Mouse (Mus musculus): Measurements from ENCODE around the gene Acvr1. TPM values are rescaled to one million over a fixed set of nuclear protein-coding genes. Genes with fewer than 3 reads are reported as not detected.

Acvr1 gene
- polyA plus RNA-seq, 1 experiment from 2014 or later: 12.5 TPM

- no peak overlapping the region for H3K4me2 ChIP-seq (ENCODE audit: low read length)
- ATAC-seq (ENCODE audit: insufficient number of reproducible peaks, insufficient read depth, low FRiP score, low read depth): no peak
- peaks cover 20 to 60% of the 10 kb centered on the region in 2 experiments for H3K4me1 ChIP-seq (ENCODE audit: control insufficient read depth in 2 of 2, insufficient read depth in 2 of 2, low read length in 2 of 2)
- peak overlapping the region in 1 of 2 experiments; percentile 27; a peak in 1 of 4 replicates for H3K27ac ChIP-seq (replicated peaks in 1 of 2; ENCODE audit: control insufficient read depth in 1 of 2, insufficient read depth in 1 of 2, low read depth in 2 of 2, low read length in 2 of 2)
- H3K36me3 ChIP-seq (ENCODE audit: control insufficient read depth, insufficient read depth, low read length): no peaks in the 10 kb centered on the region
- no peaks in the 10 kb centered on the region for H3K9me3 ChIP-seq (ENCODE audit: control insufficient read depth, low read length)
- H3K9ac ChIP-seq (ENCODE audit: low read length): no peak overlapping the region
- no peaks in the 10 kb centered on the region for H3K27me3 ChIP-seq (ENCODE audit: control insufficient read depth, insufficient read depth, low read length)
- no peak overlapping the region for H3K4me3 ChIP-seq (ENCODE audit: control insufficient read depth in 1 of 2, insufficient read depth in 1 of 2, low read depth in 1 of 2, low read length in 2 of 2)
- 10% methylated on average over 6 of the region's 6 CpGs for WGBS
Measured at GRCm38 (mm10) chr2:58544368-58544767, 22.6 kb downstream of the Acvr1 start.

GRCm38 (mm10) chr2:58543252-58543651 lies 23.7 kb downstream of the Acvr1 start:
- no peak overlapping the region for H3K27ac ChIP-seq (replicated peaks in 1 of 2; ENCODE audit: control insufficient read depth in 1 of 2, insufficient read depth in 1 of 2, low read depth in 2 of 2, low read length in 2 of 2)
- no peak overlapping the region for H3K9ac ChIP-seq (ENCODE audit: low read length)
- no peak overlapping the region for H3K4me2 ChIP-seq (ENCODE audit: low read length)
- no peak overlapping the region for H3K4me3 ChIP-seq (ENCODE audit: control insufficient read depth in 1 of 2, insufficient read depth in 1 of 2, low read depth in 1 of 2, low read length in 2 of 2)
- no peaks in the 10 kb centered on the region for H3K27me3 ChIP-seq (ENCODE audit: control insufficient read depth, insufficient read depth, low read length)
- WGBS: 84% methylated on average over 5 of the region's 5 CpGs
- no peaks in the 10 kb centered on the region for H3K36me3 ChIP-seq (ENCODE audit: control insufficient read depth, insufficient read depth, low read length)
- no peak for ATAC-seq (ENCODE audit: insufficient number of reproducible peaks, insufficient read depth, low FRiP score, low read depth)
- peaks cover 20 to 59% of the 10 kb centered on the region in 2 experiments for H3K4me1 ChIP-seq (ENCODE audit: control insufficient read depth in 2 of 2, insufficient read depth in 2 of 2, low read length in 2 of 2)
- no peaks in the 10 kb centered on the region for H3K9me3 ChIP-seq (ENCODE audit: control insufficient read depth, low read length)

GRCm38 (mm10) chr2:58538196-58538595 lies 28.8 kb downstream of the Acvr1 start:
- WGBS: 89% methylated on average over 6 of the region's 6 CpGs
- peaks cover 22% of the 10 kb centered on the region for H3K36me3 ChIP-seq (ENCODE audit: control insufficient read depth, insufficient read depth, low read length)
- no peak overlapping the region for H3K4me3 ChIP-seq (ENCODE audit: control insufficient read depth in 1 of 2, insufficient read depth in 1 of 2, low read depth in 1 of 2, low read length in 2 of 2)
- no peak overlapping the region for H3K9ac ChIP-seq (ENCODE audit: low read length)
- H3K4me2 ChIP-seq (ENCODE audit: low read length): no peak overlapping the region
- ATAC-seq (ENCODE audit: insufficient number of reproducible peaks, insufficient read depth, low FRiP score, low read depth): no peak
- H3K9me3 ChIP-seq (ENCODE audit: control insufficient read depth, low read length): no peaks in the 10 kb centered on the region
- peaks cover 36 to 84% of the 10 kb centered on the region in 2 experiments for H3K4me1 ChIP-seq (ENCODE audit: control insufficient read depth in 2 of 2, insufficient read depth in 2 of 2, low read length in 2 of 2)
- no peak overlapping the region for H3K27ac ChIP-seq (replicated peaks in 1 of 2; ENCODE audit: control insufficient read depth in 1 of 2, insufficient read depth in 1 of 2, low read depth in 2 of 2, low read length in 2 of 2)
- no peaks in the 10 kb centered on the region for H3K27me3 ChIP-seq (ENCODE audit: control insufficient read depth, insufficient read depth, low read length)

- Histone ChIP-seq H3K9me3 (ENCODE audit: control insufficient read depth, low read length) (no peaks in the 10 kb centered on the region), H3K4me1 (ENCODE audit: control insufficient read depth in 2 of 2, insufficient read depth in 2 of 2, low read length in 2 of 2) (peaks cover 38 to 89% of the 10 kb centered on the region in 2 experiments), H3K4me3 (ENCODE audit: control insufficient read depth in 1 of 2, insufficient read depth in 1 of 2, low read depth in 1 of 2, low read length in 2 of 2) (no peak overlapping the region), H3K27ac (replicated peaks in 1 of 2; ENCODE audit: control insufficient read depth in 1 of 2, insufficient read depth in 1 of 2, low read depth in 2 of 2, low read length in 2 of 2) (no peak overlapping the region), H3K4me2 (ENCODE audit: low read length) (no peak overlapping the region), H3K36me3 (ENCODE audit: control insufficient read depth, insufficient read depth, low read length) (peaks cover 22% of the 10 kb centered on the region), H3K9ac (ENCODE audit: low read length) (no peak overlapping the region; the same call in 1 of the 2 replicates), H3K27me3 (ENCODE audit: control insufficient read depth, insufficient read depth, low read length) (no peaks in the 10 kb centered on the region)
- ATAC-seq (ENCODE audit: insufficient number of reproducible peaks, insufficient read depth, low FRiP score, low read depth): no peak
- 86% methylated on average over 3 of the region's 3 CpGs for WGBS
Measured at GRCm38 (mm10) chr2:58536796-58537195, 30.2 kb downstream of the Acvr1 start.

GRCm38 (mm10) chr2:58535233-58535632 lies 31.7 kb downstream of the Acvr1 start:
- ATAC-seq (ENCODE audit: insufficient number of reproducible peaks, insufficient read depth, low FRiP score, low read depth): no peak
- H3K4me1 ChIP-seq (ENCODE audit: control insufficient read depth in 2 of 2, insufficient read depth in 2 of 2, low read length in 2 of 2): peaks cover 40 to 96% of the 10 kb centered on the region in 2 experiments
- no peaks in the 10 kb centered on the region for H3K9me3 ChIP-seq (ENCODE audit: control insufficient read depth, low read length)
- H3K36me3 ChIP-seq (ENCODE audit: control insufficient read depth, insufficient read depth, low read length): peaks cover 22% of the 10 kb centered on the region
- H3K27ac ChIP-seq (replicated peaks in 1 of 2; ENCODE audit: control insufficient read depth in 1 of 2, insufficient read depth in 1 of 2, low read depth in 2 of 2, low read length in 2 of 2): peak overlapping the region; percentile 43 to 89
- no peak overlapping the region for H3K9ac ChIP-seq (ENCODE audit: low read length)
- no peak overlapping the region for H3K4me2 ChIP-seq (ENCODE audit: low read length)
- 21% methylated on average over 8 of the region's 8 CpGs for WGBS
- H3K27me3 ChIP-seq (ENCODE audit: control insufficient read depth, insufficient read depth, low read length): no peaks in the 10 kb centered on the region
- H3K4me3 ChIP-seq (ENCODE audit: control insufficient read depth in 1 of 2, insufficient read depth in 1 of 2, low read depth in 1 of 2, low read length in 2 of 2): no peak overlapping the region

- no peak for ATAC-seq (ENCODE audit: insufficient number of reproducible peaks, insufficient read depth, low FRiP score, low read depth)
- no peaks in the 10 kb centered on the region for H3K27me3 ChIP-seq (ENCODE audit: control insufficient read depth, insufficient read depth, low read length)
- H3K9me3 ChIP-seq (ENCODE audit: control insufficient read depth, low read length): no peaks in the 10 kb centered on the region
- H3K36me3 ChIP-seq (ENCODE audit: control insufficient read depth, insufficient read depth, low read length): peaks cover 22% of the 10 kb centered on the region
- H3K4me2 ChIP-seq (ENCODE audit: low read length): no peak overlapping the region
- no peak overlapping the region for H3K4me3 ChIP-seq (ENCODE audit: control insufficient read depth in 1 of 2, insufficient read depth in 1 of 2, low read depth in 1 of 2, low read length in 2 of 2)
- peak overlapping the region; percentile 73 to 89; a peak in 3 of 4 replicates for H3K27ac ChIP-seq (replicated peaks in 1 of 2; ENCODE audit: control insufficient read depth in 1 of 2, insufficient read depth in 1 of 2, low read depth in 2 of 2, low read length in 2 of 2)
- no peak overlapping the region for H3K9ac ChIP-seq (ENCODE audit: low read length)
- peaks cover 45 to 98% of the 10 kb centered on the region in 2 experiments for H3K4me1 ChIP-seq (ENCODE audit: control insufficient read depth in 2 of 2, insufficient read depth in 2 of 2, low read length in 2 of 2)
- WGBS: 72% methylated on average over 4 of the region's 4 CpGs
Measured at GRCm38 (mm10) chr2:58534379-58534778, 32.6 kb downstream of the Acvr1 start.

- Histone ChIP-seq H3K27ac (replicated peaks in 1 of 2; ENCODE audit: control insufficient read depth in 1 of 2, insufficient read depth in 1 of 2, low read depth in 2 of 2, low read length in 2 of 2) (peak overlapping the region; percentile 73 to 89), H3K9ac (ENCODE audit: low read length) (peak overlapping the region; percentile 16; the same call in 1 of the 2 replicates), H3K27me3 (ENCODE audit: control insufficient read depth, insufficient read depth, low read length) (no peaks in the 10 kb centered on the region), H3K36me3 (ENCODE audit: control insufficient read depth, insufficient read depth, low read length) (peaks cover 22% of the 10 kb centered on the region), H3K4me3 (ENCODE audit: control insufficient read depth in 1 of 2, insufficient read depth in 1 of 2, low read depth in 1 of 2, low read length in 2 of 2) (no peak overlapping the region), H3K9me3 (ENCODE audit: control insufficient read depth, low read length) (no peaks in the 10 kb centered on the region), H3K4me1 (ENCODE audit: control insufficient read depth in 2 of 2, insufficient read depth in 2 of 2, low read length in 2 of 2) (peaks cover 44 to 98% of the 10 kb centered on the region in 2 experiments), H3K4me2 (ENCODE audit: low read length) (peak overlapping the region; percentile 35)
- WGBS: 21% methylated on average over 7 of the region's 7 CpGs
- ATAC-seq (ENCODE audit: insufficient number of reproducible peaks, insufficient read depth, low FRiP score, low read depth): no peak
Measured at GRCm38 (mm10) chr2:58533521-58534001, 33.4 kb downstream of the Acvr1 start.

Data from heart, embryonic 14.5 days (tissue).